Mouse (Mus musculus): Measurements from ENCODE around the gene Myo18a.

GRCm38 (mm10) chr11:77894967-77895366 lies 131.9 kb downstream of the Myo18a start:
- TF ChIP-seq GATA1 (IDR thresholded peaks at IDR 0.05; ENCODE audit: borderline replicate concordance, low read length) (no peak), FLI1 (IDR thresholded peaks at IDR 0.05; ENCODE audit: low read length) (no peak)
